Mouse (Mus musculus) neural tube, embryonic 11.5 days (tissue): ENCODE results near the gene Cfap44. TPM values are rescaled to one million over a fixed set of nuclear protein-coding genes. Genes with fewer than 3 reads are reported as not detected.

Experiments
- ATAC-seq: fragments of 200-750 bp; cut with Nextera tagmentation; 2 replicates; pipeline ENCODE4 v1.8.0; 2017; ENCODE audit warnings: moderate number of reproducible peaks, mild to moderate bottlenecking, moderate TSS enrichment, moderate library complexity; ENCODE audit not compliant: insufficient read depth, low FRiP score, low TSS enrichment
- DNase-seq: peaks from one replicate; pipeline ENCODE4 v3.0.0-alpha.2; 2015; ENCODE audit warnings: low spot score
- H3K27ac ChIP-seq: fragments of 300-500 bp; sonication (generic); 2 replicates; pipeline ENCODE4 v1.5.1; 2014; ENCODE audit warnings: low read depth, mild to moderate bottlenecking, low read length
- H3K27me3 ChIP-seq: fragments of 300-500 bp; sonication (generic); 2 replicates; pipeline ENCODE4 v1.6.1; 2014; ENCODE audit warnings: mild to moderate bottlenecking, low read length, mixed read lengths; ENCODE audit not compliant: control insufficient read depth, insufficient read depth
- H3K36me3 ChIP-seq: fragments of 300-500 bp; sonication (generic); 2 replicates; pipeline ENCODE4 v1.6.1; 2014; ENCODE audit warnings: mild to moderate bottlenecking, low read length, moderate library complexity, mixed read lengths; ENCODE audit not compliant: control insufficient read depth, insufficient read depth
- H3K4me1 ChIP-seq: fragments of 300-500 bp; sonication (generic); 2 replicates; pipeline ENCODE4 v1.6.1; 2014; ENCODE audit warnings: low read length, mixed read lengths; ENCODE audit not compliant: control insufficient read depth, insufficient read depth
- H3K4me2 ChIP-seq: fragments of 300-500 bp; sonication (generic); 2 replicates; pipeline ENCODE4 v1.6.1; 2014; ENCODE audit warnings: low read depth, mild to moderate bottlenecking, moderate library complexity
- H3K4me3 ChIP-seq: fragments of 300-500 bp; sonication (generic); 2 replicates; pipeline ENCODE4 v1.5.1; 2014; ENCODE audit warnings: low read depth, low read length
- H3K9ac ChIP-seq: fragments of 300-500 bp; sonication (generic); 2 replicates; pipeline ENCODE4 v1.6.1; 2014; ENCODE audit warnings: mild to moderate bottlenecking, low read length
- H3K9me3 ChIP-seq: fragments of 300-500 bp; sonication (generic); 2 replicates; pipeline ENCODE4 v1.6.1; 2016; ENCODE audit warnings: low read length; ENCODE audit not compliant: control insufficient read depth
- WGBS: fragments of 180-500 bp; shearing (Covaris S2); extraction: QIAGEN DNeasy Blood & Tissue Kit; methylation state at CpG from one replicate; pipeline ENCODE4 v1.1.7; 2014; 5-methylcytosine and 5-hydroxymethylcytosine counted together
- polyA plus RNA-seq: library from polyadenylated mRNA; unstranded; fragments of >200 nt; fragmentation: Nextera tagmentation; extraction: Ambion mirVana; gene quantifications from 2 replicates; pipeline ENCODE4 v1.2.1, GENCODE M21; 2014

Cfap44 gene
- 0.44 and 0.95 TPM in 2 replicates for polyA plus RNA-seq

- Histone ChIP-seq H3K4me2 (peak within 1 kb of the TSS; percentile 50), H3K4me3 (peak within 1 kb of the TSS; percentile 19), H3K36me3 (no peaks in the 10 kb centered on the region), H3K4me1 (peaks cover 2% of the 10 kb centered on the region; the same call in 1 of the 2 replicates), H3K9me3 (no peaks in the 10 kb centered on the region), H3K9ac (peak within 1 kb of the TSS; percentile 45), H3K27me3 (no peaks in the 10 kb centered on the region), H3K27ac (no peak within 1 kb of the TSS)
- under 1% methylated on average over 17 of the region's 17 CpGs for WGBS
- peak; percentile 91 for DNase-seq
- ATAC-seq = peak; percentile 89
These were observed at the start of gene Cfap44 for GRCm38 (mm10) chr16:44394577-44395243. Gene Cfap44, plus strand, starts transcription at chr16:44394796.

- peak; percentile 99 for ATAC-seq
- peak; percentile 95 for DNase-seq
These were observed 47.3 kb upstream of the Cfap44 start, which contains the start of gene Spice1 for GRCm38 (mm10) chr16:44347071-44347901. Gene Spice1, plus strand, starts transcription at chr16:44347121.

GRCm38 (mm10) chr16:44349801-44350397 lies 44.7 kb upstream of the Cfap44 start:
- no peaks in the 10 kb centered on the region for H3K9me3 ChIP-seq
- H3K4me1 ChIP-seq = peaks cover 11% of the 10 kb centered on the region
- no peak overlapping the region for H3K4me2 ChIP-seq
- DNase-seq = no peak
- WGBS = 87% methylated on average over 4 of the region's 4 CpGs
- no peak for ATAC-seq
- H3K27me3 ChIP-seq = no peaks in the 10 kb centered on the region
- H3K9ac ChIP-seq = no peak overlapping the region
- H3K36me3 ChIP-seq = no peaks in the 10 kb centered on the region
- H3K4me3 ChIP-seq = no peak overlapping the region
- no peak overlapping the region for H3K27ac ChIP-seq

More at GRCm38 (mm10) chr16:44347071-44347901, 47.3 kb upstream of the Cfap44 start, which contains the start of gene Spice1:
- H3K36me3 ChIP-seq = no peaks in the 10 kb centered on the region
- no peaks in the 10 kb centered on the region for H3K27me3 ChIP-seq
- H3K9ac ChIP-seq = peak within 1 kb of the TSS; percentile 68
- WGBS = under 1% methylated on average over 67 of the region's 67 CpGs
- peaks cover 11% of the 10 kb centered on the region for H3K4me1 ChIP-seq
- H3K4me2 ChIP-seq = peak within 1 kb of the TSS; percentile 61
- no peaks in the 10 kb centered on the region for H3K9me3 ChIP-seq
- H3K27ac ChIP-seq = peak within 1 kb of the TSS; percentile 69
- H3K4me3 ChIP-seq = peak within 1 kb of the TSS; percentile 67

GRCm38 (mm10) chr16:44356291-44356690 lies 38.3 kb upstream of the Cfap44 start:
- ATAC-seq (no peak), DNase-seq (no peak)
- H3K4me3 ChIP-seq = no peak overlapping the region
- H3K4me2 ChIP-seq = no peak overlapping the region
- no peaks in the 10 kb centered on the region for H3K9me3 ChIP-seq
- no peaks in the 10 kb centered on the region for H3K4me1 ChIP-seq
- no peaks in the 10 kb centered on the region for H3K36me3 ChIP-seq
- no peaks in the 10 kb centered on the region for H3K27me3 ChIP-seq
- H3K27ac ChIP-seq = no peak overlapping the region
- WGBS = 82% methylated on average over 7 of the region's 7 CpGs
- no peak overlapping the region for H3K9ac ChIP-seq

- Histone ChIP-seq H3K4me1 (no peaks in the 10 kb centered on the region), H3K9me3 (no peaks in the 10 kb centered on the region), H3K4me3 (no peak overlapping the region), H3K4me2 (no peak overlapping the region), H3K9ac (no peak overlapping the region), H3K27ac (no peak overlapping the region), H3K27me3 (no peaks in the 10 kb centered on the region), H3K36me3 (no peaks in the 10 kb centered on the region)
- DNase-seq = peak; percentile 19
- ATAC-seq = no peak
- WGBS = 80% methylated on average over 4 of the region's 4 CpGs
These were observed 36.9 kb upstream of the Cfap44 start for GRCm38 (mm10) chr16:44357571-44358268.

GRCm38 (mm10) chr16:44361921-44362890 lies 32.4 kb upstream of the Cfap44 start:
- Histone ChIP-seq H3K36me3 (no peaks in the 10 kb centered on the region), H3K27me3 (no peaks in the 10 kb centered on the region), H3K4me3 (no peak overlapping the region), H3K9ac (no peak overlapping the region), H3K4me2 (no peak overlapping the region), H3K27ac (no peak overlapping the region), H3K9me3 (no peaks in the 10 kb centered on the region), H3K4me1 (no peaks in the 10 kb centered on the region)
- ATAC-seq (no peak), DNase-seq (no peak)
- 86% methylated on average over 10 of the region's 10 CpGs for WGBS

- WGBS = 96% methylated on average over 7 of the region's 7 CpGs
- H3K36me3 ChIP-seq = no peaks in the 10 kb centered on the region
- no peak overlapping the region for H3K4me2 ChIP-seq
- H3K4me1 ChIP-seq = no peaks in the 10 kb centered on the region
- H3K9ac ChIP-seq = no peak overlapping the region
- no peak overlapping the region for H3K27ac ChIP-seq
- no peak overlapping the region for H3K4me3 ChIP-seq
- H3K9me3 ChIP-seq = no peaks in the 10 kb centered on the region
- DNase-seq (no peak), ATAC-seq (no peak)
- no peaks in the 10 kb centered on the region for H3K27me3 ChIP-seq
These were observed 29.1 kb upstream of the Cfap44 start for GRCm38 (mm10) chr16:44365522-44365921.
